Mouse (Mus musculus) ovary, postnatal 14 days (tissue): ENCODE results near the gene Lsm6.

Experiments used
- DNase-seq: peaks from one replicate; pipeline ENCODE4 v3.0.0; 2022; ENCODE audit warnings: low spot score

The Lsm6 gene

GRCm38 (mm10) chr8:78806006-78806405 lies 14.9 kb downstream of the Lsm6 start:
- no peak for DNase-seq

- DNase-seq = no peak
Observed at GRCm38 (mm10) chr8:78801201-78801600, 19.7 kb downstream of the Lsm6 start.

GRCm38 (mm10) chr8:78798671-78799070 lies 22.3 kb downstream of the Lsm6 start:
- DNase-seq = no peak

- DNase-seq = no peak
Observed at GRCm38 (mm10) chr8:78797985-78798384, 23.0 kb downstream of the Lsm6 start.

- DNase-seq = no peak
Observed at GRCm38 (mm10) chr8:78793231-78793630, 27.7 kb downstream of the Lsm6 start.

GRCm38 (mm10) chr8:78776816-78777215 lies 44.1 kb downstream of the Lsm6 start:
- no peak for DNase-seq

GRCm38 (mm10) chr8:78771256-78771655 lies 49.7 kb downstream of the Lsm6 start:
- no peak for DNase-seq

GRCm38 (mm10) chr8:78770584-78770983 lies 50.4 kb downstream of the Lsm6 start:
- DNase-seq = no peak

GRCm38 (mm10) chr8:78765556-78765955 lies 55.4 kb downstream of the Lsm6 start:
- DNase-seq = no peak

- DNase-seq = no peak
Observed at GRCm38 (mm10) chr8:78764976-78765375, 56.0 kb downstream of the Lsm6 start.

- no peak for DNase-seq
Observed at GRCm38 (mm10) chr8:78759139-78759538, 61.8 kb downstream of the Lsm6 start.

- DNase-seq = no peak
Observed at GRCm38 (mm10) chr8:78754986-78755385, 66.0 kb downstream of the Lsm6 start.
